Mouse (Mus musculus) T-helper 1 cell (primary cell): ENCODE measurements around the gene Cdcp2.

Experiments used
- in situ Hi-C: fragments of 300-600 bp; cut with MboI, MseI; formaldehyde crosslinking; loops from one replicate; pipeline ENCODE4 v1.15.1; 2025; ENCODE audit warnings: high pct_unique_total_duplicates

The Cdcp2 gene

GRCm38 (mm10) chr4:107096841-107097373, at the start of gene Cdcp2:
Gene Cdcp2 (plus strand): TSS chr4:107096891.
- in situ Hi-C loops = no loop called here

- in situ Hi-C loops = no loop called here
Observed at GRCm38 (mm10) chr4:107047806-107048205, 48.9 kb upstream of the Cdcp2 start.

- in situ Hi-C loops = no loop called here
Observed at GRCm38 (mm10) chr4:107048568-107049162, 48.0 kb upstream of the Cdcp2 start.

GRCm38 (mm10) chr4:107051889-107052288, 44.8 kb upstream of the Cdcp2 start:
- in situ Hi-C loops = no loop called here

- in situ Hi-C loops = no loop called here
Observed at GRCm38 (mm10) chr4:107052962-107053553, 43.6 kb upstream of the Cdcp2 start.

- in situ Hi-C loops = no loop called here
Observed at GRCm38 (mm10) chr4:107056088-107056487, 40.6 kb upstream of the Cdcp2 start.

GRCm38 (mm10) chr4:107058346-107058745, 38.3 kb upstream of the Cdcp2 start:
- in situ Hi-C loops = no loop called here

- in situ Hi-C loops = no loop called here
Observed at GRCm38 (mm10) chr4:107058781-107059180, 37.9 kb upstream of the Cdcp2 start.

- in situ Hi-C loops = no loop called here
Observed at GRCm38 (mm10) chr4:107061560-107061959, 35.1 kb upstream of the Cdcp2 start.

- in situ Hi-C loops = no loop called here
Observed at GRCm38 (mm10) chr4:107063214-107063613, 33.5 kb upstream of the Cdcp2 start.

GRCm38 (mm10) chr4:107064394-107065098, 32.1 kb upstream of the Cdcp2 start:
- in situ Hi-C loops = no loop called here

GRCm38 (mm10) chr4:107066252-107067124, 30.2 kb upstream of the Cdcp2 start, which contains the start of the genes Mrpl37 and Cyb5rl:
Gene Mrpl37 (minus strand): TSS chr4:107066868.
Gene Cyb5rl (plus strand): TSS chr4:107066988.
- in situ Hi-C loops = no loop called here

- in situ Hi-C loops = no loop called here
Observed at GRCm38 (mm10) chr4:107067151-107067840, 29.4 kb upstream of the Cdcp2 start.

- in situ Hi-C loops = no loop called here
Observed at GRCm38 (mm10) chr4:107072343-107072742, 24.3 kb upstream of the Cdcp2 start.

GRCm38 (mm10) chr4:107075456-107075855, 21.2 kb upstream of the Cdcp2 start:
- in situ Hi-C loops = no loop called here

- in situ Hi-C loops = no loop called here
Observed at GRCm38 (mm10) chr4:107078894-107079293, 17.8 kb upstream of the Cdcp2 start.

- in situ Hi-C loops = no loop called here
Observed at GRCm38 (mm10) chr4:107079716-107080115, 17.0 kb upstream of the Cdcp2 start.

- in situ Hi-C loops = no loop called here
Observed at GRCm38 (mm10) chr4:107082185-107082584, 14.5 kb upstream of the Cdcp2 start.

GRCm38 (mm10) chr4:107083126-107083525, 13.6 kb upstream of the Cdcp2 start:
- in situ Hi-C loops = no loop called here

- in situ Hi-C loops = no loop called here
Observed at GRCm38 (mm10) chr4:107084343-107084742, 12.3 kb upstream of the Cdcp2 start.

GRCm38 (mm10) chr4:107084858-107085257, 11.8 kb upstream of the Cdcp2 start:
- in situ Hi-C loops = no loop called here
